Mouse (Mus musculus): Measurements from ENCODE around the gene Tnfsf4.
A peak's percentile ranks its signal among the peaks of the same experiment; 100 is the strongest.

Gene Tnfsf4

GRCm38 (mm10) chr1:161463388-161464085, 68.3 kb downstream of the Tnfsf4 start:
- DNase-seq: peak in 1 of 2 experiments; percentile 3
